Mouse (Mus musculus) adrenal gland, postnatal 4 days (tissue): ENCODE measurements around the gene Oaz2. TPM values are rescaled to one million over a fixed set of nuclear protein-coding genes. Genes with fewer than 3 reads are reported as not detected.

ENCODE experiments used
- total RNA-seq, 2 experiments: library from RNA; stranded (reverse); gene quantifications; 2 replicates each; pipeline ENCODE4 v1.2.3; 2021

Oaz2 gene
- total RNA-seq, 2 experiments from 2014 or later = 173 to 180 TPM

Other genes starting within 250 kb of the Oaz2 start
- gene Slc51b, start 245.0 kb upstream of the Oaz2 start, total RNA-seq = 1 to 10 TPM; 1.4 to 2.4 TPM
- 10 to 100 TPM; 18.1 to 20.4 TPM for gene Mtfmt, start 232.2 kb upstream of the Oaz2 start, total RNA-seq
- 10 to 100 TPM; 53.9 to 67.0 TPM for gene Spg21, start 207.1 kb upstream of the Oaz2 start, total RNA-seq
- gene Ankdd1a, start 147.8 kb upstream of the Oaz2 start, total RNA-seq = 1 to 10 TPM; 1.1 to 1.3 TPM
- 10 to 100 TPM; 44.7 to 45.4 TPM for gene Plekho2, start 88.0 kb upstream of the Oaz2 start, total RNA-seq
- gene Pif1, start 80.8 kb upstream of the Oaz2 start, total RNA-seq = 1 to 10 TPM; 4.8 to 4.9 TPM
- gene Rbpms2, start 38.4 kb upstream of the Oaz2 start, total RNA-seq = 10 to 100 TPM; 45.2 to 45.6 TPM
- 10 to 100 TPM; 46.5 to 52.7 TPM for gene Zfp609, start 159.6 kb downstream of the Oaz2 start, total RNA-seq
- 10 to 100 TPM; 32.7 to 40.6 TPM for gene Pclaf, start 222.2 kb downstream of the Oaz2 start, total RNA-seq
- gene Trip4, start 240.8 kb downstream of the Oaz2 start, total RNA-seq = 10 to 100 TPM; 40.0 to 40.7 TPM
- gene Csnk1g1, start 240.9 kb downstream of the Oaz2 start, total RNA-seq = 10 to 100 TPM; 30.3 to 33.1 TPM